Mouse (Mus musculus) MEL (cell line): ENCODE measurements at regions not wholly inside any gene's neighbourhood (a gene's known extent, or its start where the extent isn't known, plus 50 kb on each side); places are given as distances from the start of the nearest gene placed in this dataset.

Experiments
- DNase-seq: peaks from one replicate; pipeline ENCODE4 v3.0.0; 2011; ENCODE audit warnings: low read depth, low spot score
- H3K27ac ChIP-seq: 2 replicates; pipeline ENCODE4 v1.5.1; 2012; ENCODE audit warnings: low read depth, mild to moderate bottlenecking, control low read depth, low read length, moderate library complexity; ENCODE audit not compliant: control insufficient read depth
- H3K27me3 ChIP-seq, 2 experiments: fragments of 150-350 bp in 1 of 2; sonication (generic) in 1 of 2; 2 replicates each; pipeline ENCODE4 v1.6.1; 2012; ENCODE audit warnings: low read length in 2 of 2, mild to moderate bottlenecking in 2 of 2, improper control_type of control experiment in 1 of 2, moderate library complexity in 1 of 2; ENCODE audit not compliant: insufficient read depth in 2 of 2, control insufficient read depth in 1 of 2
- H3K36me3 ChIP-seq, 2 experiments: 2 replicates each; pipeline ENCODE4 v1.6.1; 2012 to 2014; ENCODE audit warnings: low read length in 2 of 2, improper control_type of control experiment in 1 of 2, inconsistent platforms in 1 of 2, mild to moderate bottlenecking in 1 of 2; ENCODE audit not compliant: insufficient read depth in 2 of 2, control insufficient read depth in 1 of 2
- H3K4me1 ChIP-seq, 2 experiments: fragments of 150-350 bp in 1 of 2; sonication (generic) in 1 of 2; 2 replicates each; pipeline ENCODE4 v1.6.1; 2012; ENCODE audit warnings: low read length in 2 of 2, improper control_type of control experiment in 1 of 2, mild to moderate bottlenecking in 1 of 2; ENCODE audit not compliant: insufficient read depth in 2 of 2, control insufficient read depth in 1 of 2
- H3K4me3 ChIP-seq, 2 experiments: fragments of 150-350 bp in 1 of 2; sonication (generic) in 1 of 2; 2 replicates each; pipeline ENCODE4 v1.5.1; 2012; ENCODE audit warnings: low read depth in 2 of 2, low read length in 2 of 2, mild to moderate bottlenecking in 2 of 2, moderate library complexity in 2 of 2, control low read depth in 1 of 2, improper control_type of control experiment in 1 of 2; ENCODE audit not compliant: control insufficient read depth in 1 of 2, insufficient read depth in 1 of 2
- H3K79me2 ChIP-seq: 2 replicates; pipeline ENCODE4 v1.6.1; 2012; ENCODE audit warnings: mild to moderate bottlenecking, low read length, moderate library complexity; ENCODE audit not compliant: control insufficient read depth, poor library complexity, insufficient read depth
- H3K9ac ChIP-seq: 2 replicates; pipeline ENCODE4 v1.6.1; 2012; ENCODE audit warnings: low read depth, mild to moderate bottlenecking, control low read depth, low read length, moderate library complexity; ENCODE audit not compliant: control insufficient read depth, poor library complexity, severe bottlenecking
- H3K9me3 ChIP-seq: fragments of 150-350 bp; sonication (generic); replicated peaks from 2 replicates; pipeline ENCODE4 v1.6.1; 2012; ENCODE audit warnings: mild to moderate bottlenecking, low read length, improper control_type of control experiment, moderate library complexity; ENCODE audit not compliant: insufficient read depth
- CHD1 ChIP-seq: IDR thresholded peaks from 2 replicates; pipeline ENCODE4 v1.6.1; 2012; ENCODE audit warnings: low read depth, mild to moderate bottlenecking, inconsistent platforms, low read length, improper control_type of control experiment
- CHD2 ChIP-seq: IDR thresholded peaks from 2 replicates; pipeline ENCODE4 v1.6.1; 2011; ENCODE audit warnings: low read length, improper control_type of control experiment
- CTCF ChIP-seq, 3 experiments: IDR thresholded peaks in 2 of 3; conservative IDR thresholded peaks in 1 of 3; 2 replicates each; pipeline ENCODE4 v1.5.1; 2011 to 2012; ENCODE audit warnings: low read length in 3 of 3, low read depth in 2 of 3, mild to moderate bottlenecking in 2 of 3, improper control_type of control experiment in 1 of 3, inconsistent platforms in 1 of 3, mixed read lengths in 1 of 3, moderate library complexity in 1 of 3; ENCODE audit not compliant: control insufficient read depth in 1 of 3, insufficient read depth in 1 of 3, poor library complexity in 1 of 3, severe bottlenecking in 1 of 3
- E2F4 ChIP-seq: IDR thresholded peaks from 2 replicates; pipeline ENCODE4 v1.6.1; 2011; ENCODE audit warnings: low read depth, low read length, improper control_type of control experiment, borderline replicate concordance
- ELF1 ChIP-seq: IDR thresholded peaks from 2 replicates; pipeline ENCODE4 v1.6.1; 2014; ENCODE audit warnings: low read depth, mild to moderate bottlenecking, inconsistent platforms, low read length, improper control_type of control experiment, moderate library complexity
- ETS1 ChIP-seq: IDR thresholded peaks from 2 replicates; pipeline ENCODE4 v1.6.1; 2012; ENCODE audit warnings: low read depth, mild to moderate bottlenecking, inconsistent platforms, low read length, improper control_type of control experiment, moderate library complexity
- GATA1 ChIP-seq: IDR thresholded peaks from 2 replicates; pipeline ENCODE4 v1.6.1; 2011; ENCODE audit warnings: low read depth, low read length, improper control_type of control experiment
- HCFC1 ChIP-seq: IDR thresholded peaks from 2 replicates; pipeline ENCODE4 v1.6.1; 2012; ENCODE audit warnings: low read depth, mild to moderate bottlenecking, inconsistent platforms, low read length, improper control_type of control experiment, moderate library complexity
- JUND ChIP-seq: IDR thresholded peaks from 2 replicates; pipeline ENCODE4 v1.6.1; 2011; ENCODE audit warnings: low read depth, mild to moderate bottlenecking, improper control_type of control experiment, low read length
- MAX ChIP-seq: IDR thresholded peaks from 2 replicates; pipeline ENCODE4 v1.6.1; 2011; ENCODE audit warnings: low read length, improper control_type of control experiment
- MAZ ChIP-seq: IDR thresholded peaks from 2 replicates; pipeline ENCODE4 v1.6.1; 2012; ENCODE audit warnings: low read depth, mild to moderate bottlenecking, inconsistent platforms, low read length, improper control_type of control experiment
- MYB ChIP-seq: IDR thresholded peaks from 2 replicates; pipeline ENCODE4 v1.6.1; 2011; ENCODE audit warnings: mild to moderate bottlenecking, low read depth, low read length, improper control_type of control experiment
- NELFE ChIP-seq: IDR thresholded peaks from 2 replicates; pipeline ENCODE4 v1.6.1; 2011; ENCODE audit warnings: low read depth, low read length, improper control_type of control experiment
- POLR2AphosphoS5 ChIP-seq: IDR thresholded peaks from 2 replicates; pipeline ENCODE4 v1.6.1; 2012; ENCODE audit warnings: low read depth, borderline replicate concordance, mild to moderate bottlenecking, inconsistent platforms, low read length, moderate library complexity, mixed read lengths
- RAD21 ChIP-seq: IDR thresholded peaks from 2 replicates; pipeline ENCODE4 v1.6.1; 2011; ENCODE audit warnings: mild to moderate bottlenecking, low read depth, low read length, improper control_type of control experiment
- SIN3A ChIP-seq: IDR thresholded peaks from 2 replicates; pipeline ENCODE4 v1.6.1; 2012; ENCODE audit warnings: low read length, improper control_type of control experiment, inconsistent platforms
- SMC3 ChIP-seq: IDR thresholded peaks from 2 replicates; pipeline ENCODE4 v1.6.1; 2011; ENCODE audit warnings: low read depth, low read length, improper control_type of control experiment
- TAL1 ChIP-seq: IDR thresholded peaks from 2 replicates; pipeline ENCODE4 v1.6.1; 2012; ENCODE audit warnings: mild to moderate bottlenecking, inconsistent platforms, low read length, moderate library complexity, mixed read lengths
- TBP ChIP-seq: IDR thresholded peaks from 2 replicates; pipeline ENCODE4 v1.8.0; 2011; ENCODE audit warnings: low read depth, low read length, improper control_type of control experiment
- TCF12 ChIP-seq: IDR thresholded peaks from 2 replicates; pipeline ENCODE4 v1.6.1; 2014; ENCODE audit warnings: low read depth, mild to moderate bottlenecking, inconsistent platforms, low read length, improper control_type of control experiment, moderate library complexity
- UBTF ChIP-seq: IDR thresholded peaks from 2 replicates; pipeline ENCODE4 v1.6.1; 2012; ENCODE audit warnings: low read depth, mild to moderate bottlenecking, inconsistent platforms, low read length, improper control_type of control experiment, moderate library complexity, borderline replicate concordance; ENCODE audit not compliant: insufficient read depth
- ZC3H11A ChIP-seq: IDR thresholded peaks from 2 replicates; pipeline ENCODE4 v1.6.1; 2012; ENCODE audit warnings: low read depth, mild to moderate bottlenecking, inconsistent platforms, low read length, improper control_type of control experiment
- ZKSCAN1 ChIP-seq: IDR thresholded peaks from 2 replicates; pipeline ENCODE4 v1.6.1; 2012; ENCODE audit warnings: low read depth, mild to moderate bottlenecking, inconsistent platforms, low read length, improper control_type of control experiment, moderate library complexity

DNA sequence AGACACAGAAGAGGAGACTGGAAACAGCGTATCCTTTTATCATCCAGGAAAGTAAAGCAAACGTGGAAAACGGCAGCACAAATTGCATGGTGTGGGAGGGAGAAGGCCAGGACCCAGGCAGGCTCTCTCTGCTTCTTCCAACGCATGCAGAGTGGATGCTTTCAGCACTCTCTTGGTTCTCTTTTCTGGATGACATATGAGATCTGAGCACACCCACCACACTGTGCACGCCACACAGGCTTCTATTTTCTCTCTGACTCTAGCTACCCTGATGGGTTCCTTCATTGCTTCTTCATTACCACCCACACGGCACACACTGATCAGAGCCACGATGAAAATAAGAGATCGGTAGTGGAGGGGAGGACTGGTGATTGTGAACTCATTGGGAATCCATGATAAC is 97.3 kb downstream of the Cavin4 start:
- H3K9me3 ChIP-seq, result no peaks in the 10 kb centered on the region
- no peaks in the 10 kb centered on the region for H3K36me3 ChIP-seq
- no peaks in the 10 kb centered on the region for H3K27me3 ChIP-seq
- H3K27ac ChIP-seq, result no peak overlapping the region
- no peak overlapping the region for H3K4me3 ChIP-seq
- no peaks in the 10 kb centered on the region for H3K4me1 ChIP-seq
- TF ChIP-seq MAX, result no peak
- no peak for TF ChIP-seq MYB
- TF ChIP-seq POLR2AphosphoS5, result no peak
- no peak for TF ChIP-seq SMC3
- TF ChIP-seq UBTF, result no peak
- TF ChIP-seq HCFC1, result no peak
- TF ChIP-seq GATA1, result no peak
- TF ChIP-seq CHD1, result no peak
- no peak for TF ChIP-seq ELF1
- TF ChIP-seq TAL1, result no peak
- no peak for TF ChIP-seq TBP
- no peak for TF ChIP-seq CHD2
- no peak for TF ChIP-seq ETS1
- TF ChIP-seq SIN3A, result no peak
- H3K79me2 ChIP-seq, result no peaks in the 10 kb centered on the region
- DNase-seq, result no peak
- no peak overlapping the region for H3K9ac ChIP-seq

DNA sequence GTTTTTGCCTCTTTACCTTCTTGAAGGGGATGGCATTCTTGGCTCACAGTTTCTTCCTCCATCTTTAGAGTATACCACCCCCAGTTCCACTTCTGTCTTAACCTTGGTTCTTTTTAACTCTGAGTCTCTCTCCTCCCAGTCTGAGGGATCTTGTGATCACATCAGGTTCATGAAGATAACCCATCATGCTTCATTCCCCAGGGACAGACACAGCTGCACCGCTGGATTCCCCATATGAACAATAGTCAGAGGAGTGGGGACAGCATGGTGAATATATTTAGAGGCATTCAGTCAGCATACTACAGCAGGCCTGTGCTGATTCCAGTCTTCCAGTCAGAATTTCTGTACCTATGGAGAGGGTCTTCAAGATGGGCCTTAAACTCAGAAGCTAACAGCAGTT is 103.1 kb downstream of the Cavin4 start:
- TF ChIP-seq RAD21 (no peak), ZKSCAN1 (no peak)
- H3K27me3 ChIP-seq, result no peaks in the 10 kb centered on the region
- DNase-seq, result no peak
- H3K4me1 ChIP-seq, result no peaks in the 10 kb centered on the region
- H3K9ac ChIP-seq, result no peak overlapping the region
- H3K36me3 ChIP-seq, result no peaks in the 10 kb centered on the region
- no peak overlapping the region for H3K4me3 ChIP-seq
- no peaks in the 10 kb centered on the region for H3K9me3 ChIP-seq
- H3K79me2 ChIP-seq, result no peaks in the 10 kb centered on the region
- no peak overlapping the region for H3K27ac ChIP-seq

GRCm38 (mm10) chr4:48770403-48770953 is 107.2 kb downstream of the Cavin4 start:
- Histone ChIP-seq H3K27ac (no peak overlapping the region), H3K4me1 (no peaks in the 10 kb centered on the region), H3K79me2 (no peaks in the 10 kb centered on the region), H3K4me3 (no peak overlapping the region), H3K27me3 (no peaks in the 10 kb centered on the region), H3K36me3 (no peaks in the 10 kb centered on the region), H3K9ac (no peak overlapping the region), H3K9me3 (no peaks in the 10 kb centered on the region)
- TF ChIP-seq TCF12 (no peak), GATA1 (no peak), ZC3H11A (no peak), UBTF (no peak), CTCF (IDR thresholded peaks at IDR 0.05 in 2 of 3, conservative IDR thresholded peaks at IDR 0.05 in 1 of 3; ENCODE audit: control insufficient read depth in 1 of 3, insufficient read depth in 1 of 3, low read depth in 2 of 3, low read length in 3 of 3, poor library complexity in 1 of 3, severe bottlenecking in 1 of 3) (no peak), NELFE (no peak), MAZ (no peak), MYB (no peak), E2F4 (no peak), TAL1 (no peak), JUND (no peak), ETS1 (no peak), ZKSCAN1 (no peak), SIN3A (no peak)
- no peak for DNase-seq
